In the genomic region with DNA sequence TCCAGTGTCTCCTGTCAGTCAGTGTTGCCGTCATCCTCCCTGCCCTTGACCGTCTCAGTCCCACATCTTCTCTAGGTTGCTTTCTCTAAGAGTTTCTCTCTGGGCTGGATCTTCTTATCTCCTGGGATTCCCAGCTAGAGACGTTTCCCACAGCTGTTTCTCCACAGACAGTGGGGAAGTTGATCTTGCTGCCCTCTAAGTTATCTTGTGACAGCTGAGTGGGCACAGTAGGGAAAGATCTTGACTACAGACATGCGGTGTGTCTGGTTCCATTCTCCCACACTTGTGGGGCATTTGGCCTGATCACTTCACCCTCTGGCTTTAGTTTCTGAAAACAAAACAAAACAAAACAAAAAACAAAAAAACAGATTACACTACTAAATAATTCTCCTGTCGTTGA, we compare ENCODE assay signal across 23 mouse cellular contexts.
A peak's percentile ranks its signal among the peaks of the same experiment; 100 is the strongest.
DNase-seq lines count a peak whose midpoint lies in the region; ATAC-seq lines count a peak whose summit lies in the region.
"Had no signal": no experiment of that assay in that cellular context is flagged by ENCODE, and none has a peak within 500 bp of the region (broad histone marks: within the 10 kb centered on the region; RNA-seq: fewer than 3 reads in every experiment).

No protein-coding gene starts in this region.

- H3K27ac ChIP-seq in heart, embryonic 12.5 days (ENCODE audit: poor library complexity, severe bottlenecking) = peak overlapping the region; percentile 57; the same call in 1 of the 2 replicates
- no peak overlapping the region for H3K27ac ChIP-seq in heart, embryonic 11.5 days (ENCODE audit: low read depth, low read length)
- H3K27ac ChIP-seq in heart, embryonic 15.5 days = peak overlapping the region; percentile 2; the same call in 1 of the 2 replicates
- H3K27ac ChIP-seq: embryonic facial prominence, embryonic 13.5 days; gastrocnemius, adult 2 months; hindbrain, embryonic 12.5 days; hindbrain, embryonic 15.5 days had no signal

- WGBS in heart, embryonic 12.5 days = 24% methylated on average over 5 of the region's 5 CpGs
- 24% methylated on average over 5 of the region's 5 CpGs for WGBS in heart, embryonic 11.5 days (ENCODE audit: insufficient replicate concordance)
- 31% methylated on average over 5 of the region's 5 CpGs for WGBS in heart, embryonic 15.5 days

- no peak overlapping the region for H3K4me2 ChIP-seq in heart, embryonic 12.5 days
- no peak overlapping the region for H3K4me2 ChIP-seq in heart, embryonic 11.5 days
- H3K4me2 ChIP-seq in heart, embryonic 15.5 days = no peak overlapping the region
- H3K4me2 ChIP-seq: embryonic facial prominence, embryonic 13.5 days; hindbrain, embryonic 12.5 days; hindbrain, embryonic 15.5 days had no signal

- H3K9me3 ChIP-seq in heart, embryonic 12.5 days (replicated peaks) = peaks cover 11% of the 10 kb centered on the region; the same call in 1 of the 2 replicates
- no peaks in the 10 kb centered on the region for H3K9me3 ChIP-seq in heart, embryonic 11.5 days (replicated peaks; ENCODE audit: control insufficient read depth, low read length)
- peaks cover 4% of the 10 kb centered on the region; the same call in 1 of the 2 replicates for H3K9me3 ChIP-seq in heart, embryonic 15.5 days (replicated peaks)

- H3K9ac ChIP-seq in heart, embryonic 12.5 days = no peak overlapping the region
- no peak overlapping the region for H3K9ac ChIP-seq in heart, embryonic 11.5 days (ENCODE audit: low read depth, low read length)
- H3K9ac ChIP-seq in heart, embryonic 15.5 days = no peak overlapping the region
- H3K9ac ChIP-seq: embryonic facial prominence, embryonic 13.5 days; forebrain, postnatal 0 days; hindbrain, embryonic 12.5 days; hindbrain, embryonic 15.5 days had no signal

- H3K4me1 ChIP-seq in heart, embryonic 12.5 days (replicated peaks) = peaks cover 30% of the 10 kb centered on the region
- H3K4me1 ChIP-seq in heart, embryonic 11.5 days (ENCODE audit: control insufficient read depth, insufficient read depth, low read length) = peaks cover 13% of the 10 kb centered on the region
- H3K4me1 ChIP-seq in heart, embryonic 15.5 days (replicated peaks) = peaks cover 12% of the 10 kb centered on the region; the same call in 1 of the 2 replicates
- H3K4me1 ChIP-seq: embryonic facial prominence, embryonic 13.5 days; hindbrain, embryonic 12.5 days; hindbrain, embryonic 15.5 days had no signal

- H3K27me3 ChIP-seq in heart, embryonic 12.5 days (replicated peaks) = no peaks in the 10 kb centered on the region
- no peaks in the 10 kb centered on the region for H3K27me3 ChIP-seq in heart, embryonic 11.5 days (ENCODE audit: control insufficient read depth, insufficient read depth, low read length)
- H3K27me3 ChIP-seq in heart, embryonic 15.5 days = no peaks in the 10 kb centered on the region
- H3K27me3 ChIP-seq: embryonic facial prominence, embryonic 13.5 days; hindbrain, embryonic 12.5 days; hindbrain, embryonic 15.5 days had no signal

- no peaks in the 10 kb centered on the region for H3K36me3 ChIP-seq in heart, embryonic 12.5 days
- H3K36me3 ChIP-seq in heart, embryonic 11.5 days (ENCODE audit: control insufficient read depth, insufficient read depth, low read length) = no peaks in the 10 kb centered on the region
- H3K36me3 ChIP-seq in heart, embryonic 15.5 days = no peaks in the 10 kb centered on the region
- H3K36me3 ChIP-seq: embryonic facial prominence, embryonic 13.5 days; hindbrain, embryonic 12.5 days; hindbrain, embryonic 15.5 days had no signal

- intact Hi-C loops in heart, postnatal 10 days (cut with DNase I) = no loop called here

- DNase-seq in heart, postnatal 10 days = no peak
- peak; percentile 15 for DNase-seq in testis, postnatal 14 days (ENCODE audit: low spot score)
- DNase-seq in testis, postnatal 10 days (ENCODE audit: low spot score) = no peak
- DNase-seq: adrenal gland, adult 2 months; adrenal gland, postnatal 14 days; cerebellum, adult 11 months; cerebellum, adult 2 months; cerebellum, adult 9-11 months; cerebellum, postnatal 25 days; forebrain, postnatal 0 days; gastrocnemius, adult 2 months; gastrocnemius, postnatal 14 days; heart, adult 18-20 months; kidney, adult 2 months had no signal

- H3K4me3 ChIP-seq in heart, embryonic 12.5 days = no peak overlapping the region
- no peak overlapping the region for H3K4me3 ChIP-seq in heart, embryonic 11.5 days (ENCODE audit: low read depth, low read length)
- H3K4me3 ChIP-seq in heart, embryonic 15.5 days = no peak overlapping the region
- H3K4me3 ChIP-seq: embryonic facial prominence, embryonic 13.5 days; gastrocnemius, adult 2 months; hindbrain, embryonic 12.5 days; hindbrain, embryonic 15.5 days had no signal

- ATAC-seq in heart, embryonic 12.5 days (ENCODE audit: insufficient number of reproducible peaks, low FRiP score) = no peak
- ATAC-seq in heart, embryonic 11.5 days (replicated peaks; ENCODE audit: insufficient number of reproducible peaks, low FRiP score, low TSS enrichment) = no peak
- ATAC-seq in heart, embryonic 15.5 days (replicated peaks; ENCODE audit: insufficient number of reproducible peaks, insufficient read depth, low FRiP score, low read depth) = no peak
- ATAC-seq: CD4-positive, CD25-positive, alpha-beta regulatory T cell, adult 4 months; forebrain, embryonic 14.5 days; forebrain, postnatal 0 days; intestine, postnatal 0 days had no signal
